Mouse (Mus musculus) cerebellum, adult (tissue): ENCODE measurements around the gene Tbx20.

Experiments
- ATAC-seq: cut with Nextera tagmentation; 2 replicates; pipeline ENCODE4 v1.9.2; 2017; ENCODE audit warnings: mild to moderate bottlenecking, moderate library complexity, mixed read lengths; ENCODE audit not compliant: insufficient number of reproducible peaks, low FRiP score, low TSS enrichment

Gene Tbx20

GRCm38 (mm10) chr9:24770149-24770940 is 3.8 kb downstream of the Tbx20 start:
- no peak for ATAC-seq

DNA sequence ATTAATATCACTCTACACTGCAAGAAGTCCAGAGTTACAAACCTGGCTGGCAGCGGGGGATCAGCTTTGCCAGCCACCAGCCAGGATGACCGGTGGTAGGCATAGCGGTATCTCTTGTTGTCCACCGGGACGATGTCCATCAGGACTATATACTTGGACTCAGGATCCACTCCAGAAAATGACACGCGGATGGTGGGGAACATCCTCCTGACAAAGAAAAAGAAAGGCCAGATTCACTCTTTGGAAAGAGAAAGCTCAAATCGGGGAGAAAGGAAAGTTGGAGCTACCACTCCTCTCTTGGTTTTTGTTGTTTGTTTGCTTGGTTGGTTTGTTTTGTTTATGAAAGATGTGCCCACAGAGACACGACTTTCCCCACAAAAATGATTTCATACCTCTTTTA is 4.5 kb downstream of the Tbx20 start:
- ATAC-seq: no peak

- no peak for ATAC-seq
Observed at GRCm38 (mm10) chr9:24767056-24767455, 7.0 kb downstream of the Tbx20 start.

DNA sequence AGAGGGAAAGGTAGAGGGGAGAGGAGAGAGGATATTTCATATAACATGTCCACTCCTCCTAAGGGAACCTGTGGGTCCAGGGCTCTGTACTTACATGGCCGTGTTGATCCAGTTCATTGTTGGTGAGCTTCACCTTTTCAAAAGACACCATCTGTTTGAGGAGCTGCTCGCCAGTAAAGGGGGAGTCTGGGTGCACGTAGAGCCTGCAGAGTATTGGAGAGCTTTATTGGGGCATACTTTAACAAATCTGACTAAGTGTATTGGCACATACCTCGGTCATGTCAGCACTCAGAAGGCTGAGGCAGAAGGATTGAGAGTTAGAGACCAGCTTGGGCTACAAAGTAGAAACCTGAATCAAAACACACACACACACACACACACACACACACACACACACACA is 8.5 kb downstream of the Tbx20 start:
- ATAC-seq: no peak

- no peak for ATAC-seq
Observed at GRCm38 (mm10) chr9:24760461-24760860, 13.6 kb downstream of the Tbx20 start.

GRCm38 (mm10) chr9:24744958-24745357 is 29.1 kb downstream of the Tbx20 start:
- ATAC-seq: 0 out of 2 replicates have a peak, but pooled peaks have one; percentile 75

- ATAC-seq: no peak
Observed at GRCm38 (mm10) chr9:24701246-24701645, 72.9 kb downstream of the Tbx20 start.

GRCm38 (mm10) chr9:24696405-24696778 is 77.7 kb downstream of the Tbx20 start:
- no peak for ATAC-seq

DNA sequence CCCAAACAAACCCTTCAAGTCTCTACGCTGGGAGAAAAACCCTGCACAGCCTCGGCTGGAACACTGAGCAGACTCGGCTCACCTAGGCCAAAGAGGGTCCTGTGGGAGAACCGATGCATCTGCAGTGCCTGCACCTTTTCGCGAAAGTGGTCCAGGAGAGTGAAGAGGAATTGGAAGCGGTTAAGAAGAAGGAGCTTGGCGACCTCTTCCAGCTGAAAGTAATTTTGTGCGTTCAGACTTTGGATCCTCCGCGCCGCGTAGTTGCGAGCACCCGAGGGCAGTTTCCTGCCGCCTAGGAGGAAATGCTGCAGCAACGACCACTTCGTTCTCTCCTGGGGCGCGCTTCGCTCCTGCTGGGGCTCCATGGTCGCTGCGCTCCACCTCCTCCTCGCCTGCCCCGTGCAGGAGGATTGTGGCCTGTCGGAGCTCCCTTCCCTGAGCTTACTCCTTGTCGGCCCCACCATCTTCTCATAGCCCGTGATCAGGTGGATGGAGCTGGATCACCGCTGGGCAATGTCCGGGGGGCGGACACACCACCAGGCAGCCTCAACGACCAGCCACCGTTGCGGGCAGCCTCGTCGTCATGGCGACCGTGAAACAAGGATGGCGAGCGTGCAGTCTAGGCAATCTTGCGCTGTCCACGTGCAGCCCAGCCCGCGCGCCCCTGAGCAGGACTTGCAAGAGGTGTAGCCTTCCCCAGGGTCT is 78.3 kb downstream of the Tbx20 start, which contains the start of gene Dpy19l2:
Dpy19l2 (minus strand) TSS at position 594 of the 705 bp plus-strand sequence.
- peak; percentile 15; the same call in 1 of the 2 replicates for ATAC-seq
